Mouse (Mus musculus): Measurements from ENCODE around the gene Lcp2. TPM values are rescaled to one million over a fixed set of nuclear protein-coding genes. Genes with fewer than 3 reads are reported as not detected.

Gene Lcp2
- total and polyA plus RNA-seq, 2 experiments from 2014 or later, result 0.52 to 1.9 TPM

GRCm38 (mm10) chr11:34070596-34070995, 23.9 kb downstream of the Lcp2 start:
- ATAC-seq, result no peak
- TF ChIP-seq CTCF (IDR thresholded peaks at IDR 0.05; ENCODE audit: low read depth), result no peak
- no peak overlapping the region for H3K9ac ChIP-seq (replicated peaks; ENCODE audit: low read length)
- H3K27me3 ChIP-seq (ENCODE audit: insufficient read depth, low read length), result no peaks in the 10 kb centered on the region
- H3K4me3 ChIP-seq (ENCODE audit: low read length), result no peak overlapping the region
- H3K9me3 ChIP-seq (ENCODE audit: low read length), result no peaks in the 10 kb centered on the region
- no peaks in the 10 kb centered on the region for H3K4me1 ChIP-seq (ENCODE audit: insufficient read depth, low read length)
- DNase-seq (ENCODE audit: low spot score), result no peak
- no peak overlapping the region for H3K27ac ChIP-seq
- no peaks in the 10 kb centered on the region for H3K36me3 ChIP-seq (ENCODE audit: insufficient read depth, low read length)
- H3K4me2 ChIP-seq (ENCODE audit: low read depth, low read length), result no peak overlapping the region

GRCm38 (mm10) chr11:34072309-34072708, 25.6 kb downstream of the Lcp2 start:
- Histone ChIP-seq H3K27ac (no peak overlapping the region), H3K9me3 (ENCODE audit: low read length) (no peaks in the 10 kb centered on the region), H3K27me3 (ENCODE audit: insufficient read depth, low read length) (no peaks in the 10 kb centered on the region), H3K4me1 (ENCODE audit: insufficient read depth, low read length) (no peaks in the 10 kb centered on the region), H3K9ac (replicated peaks; ENCODE audit: low read length) (no peak overlapping the region), H3K4me3 (ENCODE audit: low read length) (no peak overlapping the region), H3K4me2 (ENCODE audit: low read depth, low read length) (no peak overlapping the region), H3K36me3 (ENCODE audit: insufficient read depth, low read length) (no peaks in the 10 kb centered on the region)
- WGBS, result 71% methylated on average over 4 of the region's 4 CpGs
- DNase-seq (ENCODE audit: low spot score), result no peak
- no peak for ATAC-seq
- TF ChIP-seq CTCF (IDR thresholded peaks at IDR 0.05; ENCODE audit: low read depth), result no peak

- peak; percentile 84 for DNase-seq (ENCODE audit: low spot score)
- Histone ChIP-seq H3K27ac (no peak overlapping the region), H3K4me3 (ENCODE audit: low read length) (no peak overlapping the region), H3K36me3 (ENCODE audit: insufficient read depth, low read length) (no peaks in the 10 kb centered on the region), H3K9me3 (ENCODE audit: low read length) (no peaks in the 10 kb centered on the region), H3K27me3 (ENCODE audit: insufficient read depth, low read length) (no peaks in the 10 kb centered on the region), H3K4me1 (ENCODE audit: insufficient read depth, low read length) (no peaks in the 10 kb centered on the region), H3K4me2 (ENCODE audit: low read depth, low read length) (peak overlapping the region; percentile 1; the same call in 1 of the 2 replicates), H3K9ac (replicated peaks; ENCODE audit: low read length) (no peak overlapping the region)
- peak; percentile 94 for TF ChIP-seq CTCF (IDR thresholded peaks at IDR 0.05; ENCODE audit: low read depth)
- peak; percentile 83 for ATAC-seq
- WGBS, result 16% methylated on average over 15 of the region's 15 CpGs
Measured at GRCm38 (mm10) chr11:34073776-34074175, 27.1 kb downstream of the Lcp2 start.

- Histone ChIP-seq H3K9ac (replicated peaks; ENCODE audit: low read length) (no peak overlapping the region), H3K27me3 (ENCODE audit: insufficient read depth, low read length) (no peaks in the 10 kb centered on the region), H3K4me1 (ENCODE audit: insufficient read depth, low read length) (peaks cover 6% of the 10 kb centered on the region), H3K4me3 (ENCODE audit: low read length) (no peak overlapping the region), H3K36me3 (ENCODE audit: insufficient read depth, low read length) (no peaks in the 10 kb centered on the region), H3K4me2 (ENCODE audit: low read depth, low read length) (no peak overlapping the region), H3K9me3 (ENCODE audit: low read length) (no peaks in the 10 kb centered on the region), H3K27ac (no peak overlapping the region)
- ATAC-seq, result no peak
- WGBS, result 72% methylated on average over 2 of the region's 2 CpGs
- no peak for DNase-seq (ENCODE audit: low spot score)
- no peak for TF ChIP-seq CTCF (IDR thresholded peaks at IDR 0.05; ENCODE audit: low read depth)
Measured at GRCm38 (mm10) chr11:34077870-34078269, 31.1 kb downstream of the Lcp2 start.

GRCm38 (mm10) chr11:34078581-34078980, 31.9 kb downstream of the Lcp2 start:
- H3K9ac ChIP-seq (replicated peaks; ENCODE audit: low read length), result no peak overlapping the region
- H3K9me3 ChIP-seq (ENCODE audit: low read length), result no peaks in the 10 kb centered on the region
- WGBS, result 95% methylated on average over 7 of the region's 7 CpGs
- H3K27ac ChIP-seq, result no peak overlapping the region
- ATAC-seq (no peak), DNase-seq (ENCODE audit: low spot score) (no peak)
- H3K4me1 ChIP-seq (ENCODE audit: insufficient read depth, low read length), result peaks cover 6% of the 10 kb centered on the region
- H3K27me3 ChIP-seq (ENCODE audit: insufficient read depth, low read length), result no peaks in the 10 kb centered on the region
- no peaks in the 10 kb centered on the region for H3K36me3 ChIP-seq (ENCODE audit: insufficient read depth, low read length)
- TF ChIP-seq CTCF (IDR thresholded peaks at IDR 0.05; ENCODE audit: low read depth), result no peak
- H3K4me2 ChIP-seq (ENCODE audit: low read depth, low read length), result no peak overlapping the region
- no peak overlapping the region for H3K4me3 ChIP-seq (ENCODE audit: low read length)

GRCm38 (mm10) chr11:34079542-34080464, 33.1 kb downstream of the Lcp2 start:
- Histone ChIP-seq H3K4me1 (ENCODE audit: insufficient read depth, low read length) (peaks cover 6% of the 10 kb centered on the region), H3K9ac (replicated peaks; ENCODE audit: low read length) (no peak overlapping the region), H3K27ac (peak overlapping the region; percentile 15; the same call in 1 of the 2 replicates), H3K9me3 (ENCODE audit: low read length) (no peaks in the 10 kb centered on the region), H3K4me3 (ENCODE audit: low read length) (no peak overlapping the region), H3K4me2 (ENCODE audit: low read depth, low read length) (no peak overlapping the region), H3K27me3 (ENCODE audit: insufficient read depth, low read length) (no peaks in the 10 kb centered on the region), H3K36me3 (ENCODE audit: insufficient read depth, low read length) (no peaks in the 10 kb centered on the region)
- TF ChIP-seq CTCF (IDR thresholded peaks at IDR 0.05; ENCODE audit: low read depth), result no peak
- 39% methylated on average over 6 of the region's 6 CpGs for WGBS
- ATAC-seq (peak; percentile 63; the same call in 1 of the 2 replicates), DNase-seq (ENCODE audit: low spot score) (peak; percentile 74)

GRCm38 (mm10) chr11:34083795-34084194, 37.1 kb downstream of the Lcp2 start:
- 82% methylated on average over 7 of the region's 7 CpGs for WGBS
- no peaks in the 10 kb centered on the region for H3K27me3 ChIP-seq (ENCODE audit: insufficient read depth, low read length)
- H3K9ac ChIP-seq (replicated peaks; ENCODE audit: low read length), result no peak overlapping the region
- H3K4me2 ChIP-seq (ENCODE audit: low read depth, low read length), result no peak overlapping the region
- no peak for ATAC-seq
- no peak overlapping the region for H3K27ac ChIP-seq
- no peak overlapping the region for H3K4me3 ChIP-seq (ENCODE audit: low read length)
- H3K36me3 ChIP-seq (ENCODE audit: insufficient read depth, low read length), result no peaks in the 10 kb centered on the region
- no peak for DNase-seq (ENCODE audit: low spot score)
- H3K4me1 ChIP-seq (ENCODE audit: insufficient read depth, low read length), result peaks cover 6% of the 10 kb centered on the region
- H3K9me3 ChIP-seq (ENCODE audit: low read length), result no peaks in the 10 kb centered on the region
- no peak for TF ChIP-seq CTCF (IDR thresholded peaks at IDR 0.05; ENCODE audit: low read depth)

Measured in hindbrain, postnatal 0 days (tissue).